Mouse (Mus musculus): ENCODE measurements at regions not wholly inside any gene's neighbourhood (a gene's known extent, or its start where the extent isn't known, plus 50 kb on each side); places are given as distances from the start of the nearest gene placed in this dataset.

DNA sequence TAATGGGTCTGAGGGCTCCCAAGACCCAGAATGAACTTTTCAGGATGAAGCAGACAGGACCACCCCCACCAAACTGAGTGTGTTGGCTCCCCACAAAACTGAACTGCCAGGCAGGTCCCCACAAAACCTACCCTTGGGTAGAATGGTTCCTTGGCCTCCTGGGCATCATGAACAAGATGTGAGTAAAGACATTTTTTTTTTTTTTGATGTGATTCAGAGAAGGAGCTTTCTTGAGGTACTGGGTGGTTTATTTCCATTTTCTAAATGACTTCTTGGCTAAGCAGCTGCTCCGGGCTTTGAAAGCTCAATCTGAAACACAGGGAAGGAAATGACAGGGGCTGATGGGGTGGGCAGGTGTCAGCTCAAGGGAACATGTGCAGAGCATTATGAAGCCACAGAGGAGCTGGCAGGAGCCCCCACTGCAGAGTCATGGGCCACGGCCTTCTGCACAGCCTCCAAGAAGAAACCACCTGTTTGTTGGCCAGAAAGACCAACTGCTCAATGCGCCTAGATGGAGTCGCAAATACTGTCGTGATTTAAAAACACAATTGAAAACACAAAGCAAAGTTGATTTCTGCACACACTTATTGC is 86.2 kb upstream of the Rreb1 start:
- no peak overlapping the region for H3K27ac ChIP-seq (ENCODE audit: insufficient read depth, low read length)
- no peak for DNase-seq
- H3K4me1 ChIP-seq (ENCODE audit: control insufficient read depth, insufficient read depth, low read length), result no peaks in the 10 kb centered on the region
- WGBS, result 19% methylated on average over 5 of the region's 5 CpGs
- no peak overlapping the region for H3K4me3 ChIP-seq (replicated peaks; ENCODE audit: insufficient read depth, low read depth, low read length)
- H3K27me3 ChIP-seq (ENCODE audit: control insufficient read depth, insufficient read depth, low read length), result no peaks in the 10 kb centered on the region
- TF ChIP-seq POLR2A (IDR thresholded peaks at IDR 0.05; ENCODE audit: borderline replicate concordance, insufficient read depth, low read length) (no peak), CTCF (IDR thresholded peaks at IDR 0.05; ENCODE audit: borderline replicate concordance, insufficient read depth, low read depth, low read length) (no peak)

DNA sequence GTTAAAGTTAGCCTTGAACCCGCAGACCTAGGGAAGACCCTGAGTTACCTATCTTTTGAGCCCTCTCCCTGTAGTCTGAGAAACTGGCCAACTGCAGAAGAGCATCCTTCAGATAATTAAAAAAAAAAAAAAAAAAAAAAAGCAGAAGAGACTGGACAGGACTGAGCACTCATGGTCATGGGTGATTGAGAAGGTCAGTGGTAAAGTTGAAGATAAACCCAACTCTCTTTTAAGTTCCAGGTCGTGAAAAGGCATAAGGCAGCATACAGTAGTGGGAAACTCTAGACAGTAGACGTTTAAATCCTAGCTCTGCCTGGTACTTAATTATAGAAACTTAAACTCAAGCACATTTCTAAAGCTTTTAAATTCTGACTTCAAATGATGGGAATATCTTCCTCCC is 84.6 kb upstream of the Rreb1 start:
- no peaks in the 10 kb centered on the region for H3K4me1 ChIP-seq (ENCODE audit: control insufficient read depth, insufficient read depth, low read length)
- no peaks in the 10 kb centered on the region for H3K27me3 ChIP-seq (ENCODE audit: control insufficient read depth, insufficient read depth, low read length)
- H3K4me3 ChIP-seq (replicated peaks; ENCODE audit: insufficient read depth, low read depth, low read length), result no peak overlapping the region
- TF ChIP-seq CTCF (IDR thresholded peaks at IDR 0.05; ENCODE audit: borderline replicate concordance, insufficient read depth, low read depth, low read length) (no peak), POLR2A (IDR thresholded peaks at IDR 0.05; ENCODE audit: borderline replicate concordance, insufficient read depth, low read length) (no peak)
- no peak for DNase-seq
- no peak overlapping the region for H3K27ac ChIP-seq (ENCODE audit: insufficient read depth, low read length)
- 90% methylated on average over 3 of the region's 3 CpGs for WGBS

DNA sequence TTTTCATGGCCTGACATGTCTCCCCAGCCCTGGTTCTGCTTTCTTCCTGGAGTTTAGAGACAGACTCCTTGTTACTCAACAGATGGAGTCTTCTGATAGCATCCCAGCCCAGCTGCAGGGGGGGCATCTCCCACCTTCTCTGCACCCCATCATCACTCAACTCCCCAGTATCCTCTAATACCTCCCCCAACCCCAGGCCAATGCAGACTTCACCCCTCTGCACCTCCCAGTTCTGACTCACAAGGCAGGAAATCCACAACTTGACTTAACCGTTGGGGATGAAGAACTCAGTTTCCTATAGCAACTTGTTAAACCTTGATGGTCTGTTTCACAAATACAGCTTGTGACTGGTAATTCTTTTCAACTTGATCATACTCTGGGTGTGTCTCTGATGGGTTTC is 73.7 kb upstream of the Rreb1 start:
- WGBS, result 89% methylated on average over 1 of the region's 1 CpGs
- Histone ChIP-seq H3K27ac (ENCODE audit: insufficient read depth, low read length) (no peak overlapping the region), H3K4me3 (replicated peaks; ENCODE audit: insufficient read depth, low read depth, low read length) (no peak overlapping the region), H3K4me1 (ENCODE audit: control insufficient read depth, insufficient read depth, low read length) (no peaks in the 10 kb centered on the region), H3K27me3 (ENCODE audit: control insufficient read depth, insufficient read depth, low read length) (no peaks in the 10 kb centered on the region)
- TF ChIP-seq POLR2A (IDR thresholded peaks at IDR 0.05; ENCODE audit: borderline replicate concordance, insufficient read depth, low read length) (no peak), CTCF (IDR thresholded peaks at IDR 0.05; ENCODE audit: borderline replicate concordance, insufficient read depth, low read depth, low read length) (no peak)
- DNase-seq, result no peak

DNA sequence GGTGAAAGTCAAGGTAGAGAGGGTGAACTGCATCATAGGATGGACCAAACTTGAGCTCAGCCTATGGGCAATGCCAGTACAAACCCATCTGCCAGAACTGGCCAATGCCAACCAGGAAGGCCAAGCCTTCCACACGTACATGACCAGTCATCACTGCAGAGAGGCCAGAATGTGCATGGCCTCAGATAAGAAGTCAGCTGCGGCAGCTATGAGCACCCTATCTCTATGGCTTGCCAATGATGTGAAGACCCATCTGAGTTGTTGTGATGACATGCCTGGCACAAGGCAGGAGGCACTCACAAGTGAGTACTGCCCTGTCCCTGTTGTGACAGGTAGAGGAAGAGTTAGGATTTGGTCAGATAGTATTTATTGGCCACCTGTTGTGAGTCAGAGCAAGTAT is 72.7 kb upstream of the Rreb1 start:
- no peak for TF ChIP-seq POLR2A (IDR thresholded peaks at IDR 0.05; ENCODE audit: borderline replicate concordance, insufficient read depth, low read length)
- TF ChIP-seq CTCF (IDR thresholded peaks at IDR 0.05; ENCODE audit: borderline replicate concordance, insufficient read depth, low read depth, low read length), result no peak
- Histone ChIP-seq H3K4me3 (replicated peaks; ENCODE audit: insufficient read depth, low read depth, low read length) (no peak overlapping the region), H3K27me3 (ENCODE audit: control insufficient read depth, insufficient read depth, low read length) (no peaks in the 10 kb centered on the region), H3K4me1 (ENCODE audit: control insufficient read depth, insufficient read depth, low read length) (no peaks in the 10 kb centered on the region), H3K27ac (ENCODE audit: insufficient read depth, low read length) (no peak overlapping the region)
- 72% methylated on average over 2 of the region's 2 CpGs for WGBS
- no peak for DNase-seq

DNA sequence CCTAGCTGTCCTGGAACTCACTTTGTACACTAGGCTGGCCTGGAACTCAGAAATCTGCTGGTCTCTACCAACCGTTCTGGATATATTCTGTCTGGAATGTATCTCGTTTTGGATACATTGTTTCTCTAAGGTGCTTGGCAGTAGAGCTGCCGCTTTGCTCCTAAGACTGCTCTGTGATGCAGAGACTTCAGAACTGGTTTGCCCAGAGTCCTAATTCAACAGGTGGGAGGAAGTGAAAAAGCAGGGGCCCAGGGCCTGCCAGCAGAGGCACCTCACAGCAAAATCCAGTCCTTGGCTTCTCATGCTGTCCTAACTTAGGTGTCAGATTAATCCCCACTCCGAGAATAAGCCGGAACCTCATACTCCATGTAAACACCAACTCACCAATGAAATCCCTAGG is 67.3 kb upstream of the Rreb1 start:
- H3K27ac ChIP-seq (ENCODE audit: insufficient read depth, low read length), result no peak overlapping the region
- no peak for DNase-seq
- no peaks in the 10 kb centered on the region for H3K4me1 ChIP-seq (ENCODE audit: control insufficient read depth, insufficient read depth, low read length)
- WGBS, result 93% methylated on average over 5 of the region's 5 CpGs
- H3K27me3 ChIP-seq (ENCODE audit: control insufficient read depth, insufficient read depth, low read length), result no peaks in the 10 kb centered on the region
- no peak overlapping the region for H3K4me3 ChIP-seq (replicated peaks; ENCODE audit: insufficient read depth, low read depth, low read length)
- no peak for TF ChIP-seq POLR2A (IDR thresholded peaks at IDR 0.05; ENCODE audit: borderline replicate concordance, insufficient read depth, low read length)
- no peak for TF ChIP-seq CTCF (IDR thresholded peaks at IDR 0.05; ENCODE audit: borderline replicate concordance, insufficient read depth, low read depth, low read length)

DNA sequence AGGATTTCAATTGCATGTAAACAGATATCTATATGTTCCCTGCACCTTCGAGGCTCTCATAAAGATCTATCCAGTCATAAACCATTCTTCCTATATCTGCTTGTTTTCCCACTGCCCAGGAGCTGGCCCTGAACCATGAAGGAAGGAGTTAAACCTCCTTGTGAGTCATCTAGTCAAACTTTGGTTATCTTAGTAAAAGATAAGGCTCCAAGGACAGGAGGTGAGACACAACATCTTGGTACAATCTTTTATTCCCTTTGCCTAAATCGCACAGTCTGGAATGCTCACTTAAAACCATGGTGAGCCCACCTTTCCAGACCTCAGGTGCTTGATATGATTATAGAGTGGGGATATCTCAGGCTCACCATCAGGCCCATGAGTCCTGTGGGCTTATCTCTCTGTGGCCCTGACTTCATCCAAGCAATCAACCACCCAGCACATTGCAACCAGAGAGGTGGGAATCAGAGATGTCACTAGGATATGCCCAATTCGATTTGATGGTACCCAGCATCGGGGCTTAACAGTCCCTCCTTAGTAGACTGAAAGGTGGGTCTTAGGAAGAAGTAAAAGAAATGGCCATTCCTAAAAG is 65.2 kb upstream of the Rreb1 start:
- Histone ChIP-seq H3K4me3 (replicated peaks; ENCODE audit: insufficient read depth, low read depth, low read length) (no peak overlapping the region), H3K27me3 (ENCODE audit: control insufficient read depth, insufficient read depth, low read length) (no peaks in the 10 kb centered on the region), H3K4me1 (ENCODE audit: control insufficient read depth, insufficient read depth, low read length) (no peaks in the 10 kb centered on the region), H3K27ac (ENCODE audit: insufficient read depth, low read length) (no peak overlapping the region)
- DNase-seq, result no peak
- no peak for TF ChIP-seq POLR2A (IDR thresholded peaks at IDR 0.05; ENCODE audit: borderline replicate concordance, insufficient read depth, low read length)
- no peak for TF ChIP-seq CTCF (IDR thresholded peaks at IDR 0.05; ENCODE audit: borderline replicate concordance, insufficient read depth, low read depth, low read length)
- WGBS, result 91% methylated on average over 4 of the region's 4 CpGs

DNA sequence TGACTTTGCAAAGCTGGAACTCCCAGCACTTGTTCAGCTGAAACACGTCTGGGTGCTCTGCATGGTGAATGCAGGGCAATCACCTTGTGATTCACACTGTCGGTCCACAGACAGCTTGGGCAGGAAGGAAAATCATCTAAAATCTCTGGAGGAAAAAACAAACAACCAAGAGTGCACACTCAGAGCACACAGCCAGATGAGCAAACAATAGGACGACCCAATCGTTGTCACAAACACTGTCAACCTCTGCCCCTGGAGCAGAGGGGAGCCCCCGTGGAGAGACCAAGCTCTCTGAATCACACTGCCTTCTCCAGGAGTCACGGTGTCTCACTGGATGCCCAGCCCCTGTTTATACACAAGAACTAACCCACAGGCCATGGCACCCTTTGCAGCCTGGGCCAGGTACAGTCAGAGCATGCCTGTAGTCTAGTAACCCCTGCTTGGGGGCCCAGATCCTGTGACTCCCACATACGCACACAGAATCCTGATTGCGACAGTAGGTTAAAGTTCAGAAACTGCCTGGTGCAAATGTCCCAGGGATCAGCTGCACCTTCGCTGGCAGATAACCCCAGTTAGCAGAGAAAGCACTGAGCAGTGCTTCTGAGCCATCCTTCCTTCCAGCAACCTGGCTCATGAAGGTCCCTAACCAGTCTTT is 63.0 kb upstream of the Rreb1 start:
- Histone ChIP-seq H3K27me3 (ENCODE audit: control insufficient read depth, insufficient read depth, low read length) (no peaks in the 10 kb centered on the region), H3K4me3 (replicated peaks; ENCODE audit: insufficient read depth, low read depth, low read length) (no peak overlapping the region), H3K4me1 (ENCODE audit: control insufficient read depth, insufficient read depth, low read length) (no peaks in the 10 kb centered on the region), H3K27ac (ENCODE audit: insufficient read depth, low read length) (no peak overlapping the region)
- WGBS, result 48% methylated on average over 9 of the region's 9 CpGs
- no peak for TF ChIP-seq POLR2A (IDR thresholded peaks at IDR 0.05; ENCODE audit: borderline replicate concordance, insufficient read depth, low read length)
- no peak for TF ChIP-seq CTCF (IDR thresholded peaks at IDR 0.05; ENCODE audit: borderline replicate concordance, insufficient read depth, low read depth, low read length)
- DNase-seq, result no peak

All from cerebellum, adult 2 months (tissue).